16 mouse cellular contexts compared by ENCODE assay signal in the genomic region with DNA sequence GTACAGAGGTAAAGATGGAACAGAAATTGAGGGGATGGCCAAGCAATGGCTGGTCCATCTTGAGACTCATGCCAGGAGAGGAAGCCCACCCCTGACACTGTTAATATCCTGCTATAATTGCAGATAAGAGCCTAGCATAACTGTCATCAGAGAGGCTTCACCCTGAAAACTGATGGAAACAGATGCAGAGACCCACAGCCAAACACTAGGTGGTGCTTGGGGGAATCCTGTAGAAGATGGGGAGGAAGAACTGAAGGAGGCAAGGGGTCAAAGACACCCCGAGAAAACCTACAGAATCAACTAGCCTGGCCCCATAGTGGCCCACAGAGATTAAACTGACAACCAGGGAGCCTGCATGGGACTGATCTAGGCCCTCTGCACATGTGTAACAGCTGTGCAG.
"Had no signal": no experiment of that assay in that cellular context is flagged by ENCODE, and none has a peak within 500 bp of the region (broad histone marks: within the 10 kb centered on the region; RNA-seq: fewer than 3 reads in every experiment).

No protein-coding gene starts in this region.

- H3K27me3 ChIP-seq: midbrain, embryonic 12.5 days; neural tube, embryonic 12.5 days; stomach, embryonic 15.5 days had no signal

- H3K4me2 ChIP-seq: lung, embryonic 14.5 days; midbrain, embryonic 12.5 days; neural tube, embryonic 12.5 days; stomach, embryonic 15.5 days had no signal

- H3K4me3 ChIP-seq: midbrain, embryonic 10.5 days; midbrain, embryonic 12.5 days; myocyte; neural tube, embryonic 12.5 days; stomach, embryonic 15.5 days had no signal

- DNase-seq: lung, adult 18-20 months; lung, embryonic 14.5 days; lung, postnatal 10 days; lung, postnatal 4 days; midbrain, embryonic 14.5 days; right cerebral cortex, postnatal 14 days; thymus, adult 2 months; thymus, postnatal 36 days had no signal

- H3K27ac ChIP-seq: liver, embryonic 14.5 days; midbrain, embryonic 10.5 days; midbrain, embryonic 12.5 days; neural tube, embryonic 12.5 days; stomach, embryonic 15.5 days; stomach, postnatal 0 days had no signal

- ATAC-seq: midbrain, embryonic 16.5 days had no signal

- H3K36me3 ChIP-seq: midbrain, embryonic 10.5 days; midbrain, embryonic 12.5 days; neural tube, embryonic 12.5 days; stomach, embryonic 15.5 days had no signal

- H3K4me1 ChIP-seq: midbrain, embryonic 10.5 days; midbrain, embryonic 12.5 days; neural tube, embryonic 12.5 days; stomach, embryonic 15.5 days had no signal

- H3K9me3 ChIP-seq: midbrain, embryonic 10.5 days; midbrain, embryonic 12.5 days; neural tube, embryonic 12.5 days; stomach, embryonic 15.5 days had no signal

- H3K9ac ChIP-seq: liver, embryonic 14.5 days; lung, embryonic 14.5 days; midbrain, embryonic 12.5 days; neural tube, embryonic 12.5 days; stomach, embryonic 15.5 days had no signal
